Mouse (Mus musculus) megakaryocyte, adult 5-6 weeks (primary cell): ENCODE results near the gene Cntnap1. TPM values are rescaled to one million over a fixed set of nuclear protein-coding genes. Genes with fewer than 3 reads are reported as not detected.

Experiments used
- total RNA-seq, 2 experiments: library from RNA; stranded (forward) in 1 of 2; stranded (reverse) in 1 of 2; fragments of 153-499, 151-499 nt in 1 of 2; fragments of 221-1000, 200-1000 nt in 1 of 2; gene quantifications; 2 replicates each; pipeline versions ENCODE4 v1.2.3 to v1.2.4; 2015 to 2017

The Cntnap1 gene
- total RNA-seq, 2 experiments from 2014 or later: 0.07 TPM; not detected in 1

Other genes starting within 250 kb of the Cntnap1 start
- gene Stat3, start 231.0 kb upstream of the Cntnap1 start, total RNA-seq (2015): 61.5 and 79.5 TPM in 2 replicates
- gene Stat3, start 231.0 kb upstream of the Cntnap1 start, total RNA-seq (2017): 103 and 184 TPM in 2 replicates
- not detected in 2 replicates for gene Cavin1, start 199.6 kb upstream of the Cntnap1 start, total RNA-seq (2015)
- 0.15 TPM in 1 of 2 replicates, not detected in the other for gene Cavin1, start 199.6 kb upstream of the Cntnap1 start, total RNA-seq (2017)
- gene Atp6v0a1, start 161.1 kb upstream of the Cntnap1 start, total RNA-seq (2015): 40.2 and 42.9 TPM in 2 replicates
- gene Atp6v0a1, start 161.1 kb upstream of the Cntnap1 start, total RNA-seq (2017): 35.2 and 46.1 TPM in 2 replicates
- gene Naglu, start 100.5 kb upstream of the Cntnap1 start, total RNA-seq (2015): 7.2 and 7.9 TPM in 2 replicates
- gene Naglu, start 100.5 kb upstream of the Cntnap1 start, total RNA-seq (2017): 8.9 and 9.1 TPM in 2 replicates
- 0.11 and 0.45 TPM in 2 replicates for gene Hsd17b1, start 92.1 kb upstream of the Cntnap1 start, total RNA-seq (2015)
- gene Hsd17b1, start 92.1 kb upstream of the Cntnap1 start, total RNA-seq (2017): 0.29 TPM in 1 of 2 replicates, not detected in the other
- 10.6 and 13.1 TPM in 2 replicates for gene Coasy, start 88.0 kb upstream of the Cntnap1 start, total RNA-seq (2015)
- 11.4 and 15.8 TPM in 2 replicates for gene Coasy, start 88.0 kb upstream of the Cntnap1 start, total RNA-seq (2017)
- 62.7 and 64.8 TPM in 2 replicates for gene Mlx, start 83.2 kb upstream of the Cntnap1 start, total RNA-seq (2015)
- 79.3 and 96.0 TPM in 2 replicates for gene Mlx, start 83.2 kb upstream of the Cntnap1 start, total RNA-seq (2017)
- 11.5 and 14.9 TPM in 2 replicates for gene Psmc3ip, start 75.1 kb upstream of the Cntnap1 start, total RNA-seq (2015)
- gene Psmc3ip, start 75.1 kb upstream of the Cntnap1 start, total RNA-seq (2017): 21.3 and 24.1 TPM in 2 replicates
- 15.9 and 17.2 TPM in 2 replicates for gene Retreg3, start 50.6 kb upstream of the Cntnap1 start, total RNA-seq (2015)
- gene Retreg3, start 50.6 kb upstream of the Cntnap1 start, total RNA-seq (2017): 48.1 and 53.1 TPM in 2 replicates
- gene Tubg1, start 50.6 kb upstream of the Cntnap1 start, total RNA-seq (2015): 14.5 and 15.2 TPM in 2 replicates
- gene Tubg1, start 50.6 kb upstream of the Cntnap1 start, total RNA-seq (2017): 32.2 and 34.4 TPM in 2 replicates
- gene Tubg2, start 14.6 kb upstream of the Cntnap1 start, total RNA-seq (2015): not detected in 2 replicates
- not detected in 2 replicates for gene Tubg2, start 14.6 kb upstream of the Cntnap1 start, total RNA-seq (2017)
- gene Plekhh3, start 828 bp downstream of the Cntnap1 start, total RNA-seq (2015): 0.96 and 1.6 TPM in 2 replicates
- 1.8 and 3.8 TPM in 2 replicates for gene Plekhh3, start 828 bp downstream of the Cntnap1 start, total RNA-seq (2017)
- gene Ccr10, start 4.9 kb downstream of the Cntnap1 start, total RNA-seq (2015): 0.11 TPM in 1 of 2 replicates, not detected in the other
- gene Ccr10, start 4.9 kb downstream of the Cntnap1 start, total RNA-seq (2017): 0.07 and 0.37 TPM in 2 replicates
- gene Ezh1, start 55.9 kb downstream of the Cntnap1 start, total RNA-seq (2015): 20.0 and 20.8 TPM in 2 replicates
- 20.0 and 20.1 TPM in 2 replicates for gene Ezh1, start 55.9 kb downstream of the Cntnap1 start, total RNA-seq (2017)
- gene Ramp2, start 75.5 kb downstream of the Cntnap1 start, total RNA-seq (2015): not detected in 2 replicates
- gene Ramp2, start 75.5 kb downstream of the Cntnap1 start, total RNA-seq (2017): not detected in 2 replicates
- 169 and 184 TPM in 2 replicates for gene Vps25, start 83.2 kb downstream of the Cntnap1 start, total RNA-seq (2015)
- gene Vps25, start 83.2 kb downstream of the Cntnap1 start, total RNA-seq (2017): 54.6 and 55.7 TPM in 2 replicates
- gene Wnk4, start 90.0 kb downstream of the Cntnap1 start, total RNA-seq (2015): 0.27 TPM in 1 of 2 replicates, not detected in the other
- gene Wnk4, start 90.0 kb downstream of the Cntnap1 start, total RNA-seq (2017): 0.15 TPM in 1 of 2 replicates, not detected in the other
- gene Cntd1, start 108.5 kb downstream of the Cntnap1 start, total RNA-seq (2015): 1.2 and 1.6 TPM in 2 replicates
- 1.7 TPM in 2 replicates for gene Cntd1, start 108.5 kb downstream of the Cntnap1 start, total RNA-seq (2017)
- 69.8 and 71.2 TPM in 2 replicates for gene Coa3, start 108.6 kb downstream of the Cntnap1 start, total RNA-seq (2015)
- 23.2 and 33.6 TPM in 2 replicates for gene Coa3, start 108.6 kb downstream of the Cntnap1 start, total RNA-seq (2017)
- 62.2 and 68.0 TPM in 2 replicates for gene Becn1, start 131.8 kb downstream of the Cntnap1 start, total RNA-seq (2015)
- 129 and 168 TPM in 2 replicates for gene Becn1, start 131.8 kb downstream of the Cntnap1 start, total RNA-seq (2017)
- gene Psme3, start 145.7 kb downstream of the Cntnap1 start, total RNA-seq (2015): 90.6 and 116 TPM in 2 replicates
- gene Psme3, start 145.7 kb downstream of the Cntnap1 start, total RNA-seq (2017): 62.1 and 91.5 TPM in 2 replicates
- gene Aoc2, start 154.5 kb downstream of the Cntnap1 start, total RNA-seq (2015): 0.98 and 2.1 TPM in 2 replicates
- gene Aoc2, start 154.5 kb downstream of the Cntnap1 start, total RNA-seq (2017): 0.95 and 1.4 TPM in 2 replicates
- 0.05 TPM in 1 of 2 replicates, not detected in the other for gene Aoc3, start 160.1 kb downstream of the Cntnap1 start, total RNA-seq (2015)
- gene Aoc3, start 160.1 kb downstream of the Cntnap1 start, total RNA-seq (2017): not detected in 2 replicates
- not detected in 2 replicates for gene G6pc, start 197.0 kb downstream of the Cntnap1 start, total RNA-seq (2015)
- not detected in 2 replicates for gene G6pc, start 197.0 kb downstream of the Cntnap1 start, total RNA-seq (2017)
- 11.6 and 18.1 TPM in 2 replicates for gene Aarsd1, start 247.1 kb downstream of the Cntnap1 start, total RNA-seq (2015)
- 22.9 and 28.9 TPM in 2 replicates for gene Aarsd1, start 247.1 kb downstream of the Cntnap1 start, total RNA-seq (2017)